1 mouse cellular context compared by ENCODE assay signal in the genomic region with DNA sequence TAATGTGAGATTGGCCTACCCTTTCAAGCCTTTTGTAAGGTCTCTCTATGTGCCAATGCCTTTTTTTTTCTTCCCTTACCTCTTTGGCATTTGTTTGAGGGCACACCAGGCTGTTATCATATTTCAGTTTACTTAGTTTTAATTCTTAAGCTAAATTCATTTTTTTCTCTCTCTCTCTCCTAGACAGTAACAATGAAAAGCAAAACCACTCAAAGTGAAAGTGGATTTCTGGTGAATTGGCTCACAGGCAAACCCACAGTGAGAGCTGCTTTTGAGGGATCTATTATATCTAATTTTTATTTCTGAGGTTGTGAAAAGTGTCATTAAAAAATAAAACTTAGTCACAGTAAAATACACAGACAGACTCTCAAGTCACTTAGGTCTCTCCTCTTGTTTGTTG.
TF ChIP-seq lines count a peak whose summit lies in the region.

No protein-coding gene starts in this region.

TF ChIP-seq in myocyte, 11 proteins besides CTCF, POLR2A, EP300 and RAD21 (continued from another document):
- no peak for TF ChIP-seq MAX (IDR thresholded peaks at IDR 0.05; ENCODE audit: low read depth)
